Mouse (Mus musculus): ENCODE results near the gene Wdfy3. TPM values are rescaled to one million over a fixed set of nuclear protein-coding genes. Genes with fewer than 3 reads are reported as not detected.

The Wdfy3 gene
- polyA plus RNA-seq (2014; fragmentation: Illumina TruSeq; extraction: RNeasy Lipid Tissue Mini Kit (QIAGEN cat#74804); ENCODE audit: low read depth, low replicate concordance): 22.2 TPM

GRCm38 (mm10) chr5:102069767-102070413 is at the start of gene Wdfy3:
TSS of gene Wdfy3 (minus strand) at chr5:102069921.

